Mouse (Mus musculus) myocyte (in vitro differentiated cells): ENCODE results near the gene 4930550C14Rik. TPM values are rescaled to one million over a fixed set of nuclear protein-coding genes. Genes with fewer than 3 reads are reported as not detected.

ENCODE experiments used
- H3K27me3 ChIP-seq: one replicate; pipeline ENCODE4 v1.6.1; 2011; ENCODE audit not compliant: control insufficient read depth, insufficient read depth, insufficient read length
- H3K36me3 ChIP-seq: one replicate; pipeline ENCODE4 v1.6.1; 2011; ENCODE audit not compliant: control insufficient read depth, insufficient read depth
- H3K4me2 ChIP-seq: one replicate; pipeline ENCODE4 v1.6.1; 2011; ENCODE audit warnings: low read depth, control low read depth
- H3K4me3 ChIP-seq: one replicate; pipeline ENCODE4 v1.5.1; 2011; ENCODE audit warnings: mild to moderate bottlenecking, control low read depth, moderate library complexity
- H3K79me2 ChIP-seq: one replicate; pipeline ENCODE4 v1.6.1; 2011; ENCODE audit not compliant: control insufficient read depth, insufficient read depth
- H3ac ChIP-seq: one replicate; pipeline ENCODE4 v1.6.1; 2011; ENCODE audit not compliant: control insufficient read depth, insufficient read length
- CEBPB ChIP-seq: IDR thresholded peaks from 2 replicates; pipeline ENCODE4 v1.6.1; 2011; ENCODE audit warnings: mild to moderate bottlenecking, moderate library complexity; ENCODE audit not compliant: poor library complexity, insufficient read depth, severe bottlenecking
- E2F4 ChIP-seq: IDR thresholded peaks from one replicate; pipeline ENCODE4 v1.6.1; 2011; ENCODE audit warnings: mild to moderate bottlenecking, control low read depth, moderate library complexity; ENCODE audit not compliant: insufficient read depth
- MAX ChIP-seq: IDR thresholded peaks from one replicate; pipeline ENCODE4 v1.6.1; 2011; ENCODE audit warnings: low read depth, mild to moderate bottlenecking, control low read depth
- MYOD1 ChIP-seq, 3 experiments: IDR thresholded peaks; one replicate each; pipeline ENCODE4 v1.6.1; 2011; ENCODE audit warnings: control low read depth in 2 of 3, low read depth in 2 of 3, mild to moderate bottlenecking in 2 of 3, moderate library complexity in 1 of 3; ENCODE audit not compliant: insufficient read length in 2 of 3, control insufficient read depth in 1 of 3
- MYOG ChIP-seq, 3 experiments: IDR thresholded peaks; one replicate each; pipeline ENCODE4 v1.6.1; 2011; ENCODE audit warnings: control low read depth in 2 of 3, low read depth in 2 of 3, mild to moderate bottlenecking in 2 of 3; ENCODE audit not compliant: insufficient read length in 2 of 3, control insufficient read depth in 1 of 3, insufficient read depth in 1 of 3
- POLR2A ChIP-seq: IDR thresholded peaks from one replicate; pipeline ENCODE4 v1.6.1; 2011; ENCODE audit warnings: low read depth, mild to moderate bottlenecking, control low read depth, moderate library complexity; ENCODE audit not compliant: insufficient read length
- POLR2AphosphoS2 ChIP-seq: IDR thresholded peaks from one replicate; pipeline ENCODE4 v1.6.1; 2011; ENCODE audit warnings: low read depth, control low read depth; ENCODE audit not compliant: insufficient read length
- REST ChIP-seq: IDR thresholded peaks from one replicate; pipeline ENCODE4 v1.6.1; 2011; ENCODE audit warnings: mild to moderate bottlenecking, control low read depth, moderate library complexity; ENCODE audit not compliant: insufficient read depth, insufficient read length
- SRF ChIP-seq: IDR thresholded peaks from one replicate; pipeline ENCODE4 v1.6.1; 2011; ENCODE audit warnings: low read depth; ENCODE audit not compliant: control insufficient read depth, insufficient read length
- TCF12 ChIP-seq: IDR thresholded peaks from one replicate; pipeline ENCODE4 v1.6.1; 2011; ENCODE audit warnings: mild to moderate bottlenecking, control low read depth; ENCODE audit not compliant: poor library complexity, insufficient read depth, severe bottlenecking
- TCF3 ChIP-seq: IDR thresholded peaks from one replicate; pipeline ENCODE4 v1.6.1; 2011; ENCODE audit warnings: low read depth, control low read depth; ENCODE audit not compliant: insufficient read length
- USF1 ChIP-seq: IDR thresholded peaks from one replicate; pipeline ENCODE4 v1.6.1; 2011; ENCODE audit warnings: low read depth, mild to moderate bottlenecking, control low read depth, moderate library complexity
- polyA plus RNA-seq: library from polyadenylated mRNA; unstranded; fragments of >200 nt; fragmentation: generic; extraction: Trizol; gene quantifications from one replicate; pipeline ENCODE4 v1.2.1, GENCODE M21; 2012; ENCODE audit warnings: missing spikeins

The 4930550C14Rik gene
- polyA plus RNA-seq, 1 experiment: 0.59 TPM

GRCm38 (mm10) chr9:53427638-53428037, 25.5 kb downstream of the 4930550C14Rik start:
- TF ChIP-seq MYOG (IDR thresholded peaks at IDR 0.05; ENCODE audit: control insufficient read depth in 1 of 3, insufficient read depth in 1 of 3, insufficient read length in 2 of 3, low read depth in 2 of 3) (peak in 2 of 3 experiments; percentile 77 to 86), MYOD1 (IDR thresholded peaks at IDR 0.05; ENCODE audit: control insufficient read depth in 1 of 3, insufficient read length in 2 of 3, low read depth in 2 of 3) (peak in 2 of 3 experiments; percentile 38 to 86), TCF12 (peak; percentile 50), POLR2A (no peak), USF1 (no peak), TCF3 (peak; percentile 3), CEBPB (peak; percentile 85)
- no peaks in the 10 kb centered on the region for H3K27me3 ChIP-seq
- no peak overlapping the region for H3ac ChIP-seq
- H3K4me3 ChIP-seq: no peak overlapping the region
- H3K36me3 ChIP-seq: no peaks in the 10 kb centered on the region
- no peaks in the 10 kb centered on the region for H3K79me2 ChIP-seq
- peak overlapping the region; percentile 50 for H3K4me2 ChIP-seq

GRCm38 (mm10) chr9:53435830-53436570, 33.9 kb downstream of the 4930550C14Rik start:
- no peak for TF ChIP-seq MYOD1 (IDR thresholded peaks at IDR 0.05; ENCODE audit: control insufficient read depth in 1 of 3, insufficient read length in 2 of 3, low read depth in 2 of 3)
- no peak for TF ChIP-seq TCF12
- no peak for TF ChIP-seq MYOG (IDR thresholded peaks at IDR 0.05; ENCODE audit: control insufficient read depth in 1 of 3, insufficient read depth in 1 of 3, insufficient read length in 2 of 3, low read depth in 2 of 3)
- no peak for TF ChIP-seq TCF3
- no peak for TF ChIP-seq E2F4
- TF ChIP-seq REST: no peak
- TF ChIP-seq POLR2A: no peak
- no peak for TF ChIP-seq MAX
- no peak for TF ChIP-seq CEBPB
- no peak for TF ChIP-seq POLR2AphosphoS2
- no peak for TF ChIP-seq USF1
- TF ChIP-seq SRF: no peak

GRCm38 (mm10) chr9:53450609-53451008, 48.5 kb downstream of the 4930550C14Rik start:
- peaks cover 14% of the 10 kb centered on the region for H3K36me3 ChIP-seq

More at GRCm38 (mm10) chr9:53435830-53436570, 33.9 kb downstream of the 4930550C14Rik start:
- Histone ChIP-seq H3K27me3 (no peaks in the 10 kb centered on the region), H3K4me2 (no peak overlapping the region), H3K4me3 (no peak overlapping the region), H3K79me2 (no peaks in the 10 kb centered on the region), H3ac (no peak overlapping the region), H3K36me3 (peaks cover 7% of the 10 kb centered on the region)

GRCm38 (mm10) chr9:53452038-53452437, 49.9 kb downstream of the 4930550C14Rik start:
- H3K36me3 ChIP-seq: peaks cover 19% of the 10 kb centered on the region
- no peaks in the 10 kb centered on the region for H3K79me2 ChIP-seq
- TF ChIP-seq CEBPB: peak; percentile 84
- TF ChIP-seq SRF: no peak

More at GRCm38 (mm10) chr9:53450609-53451008, 48.5 kb downstream of the 4930550C14Rik start:
- H3K79me2 ChIP-seq: no peaks in the 10 kb centered on the region
- TF ChIP-seq MYOD1 (IDR thresholded peaks at IDR 0.05; ENCODE audit: control insufficient read depth in 1 of 3, insufficient read length in 2 of 3, low read depth in 2 of 3) (no peak), POLR2AphosphoS2 (no peak), MAX (no peak), SRF (no peak), REST (no peak), TCF12 (no peak), TCF3 (no peak), MYOG (IDR thresholded peaks at IDR 0.05; ENCODE audit: control insufficient read depth in 1 of 3, insufficient read depth in 1 of 3, insufficient read length in 2 of 3, low read depth in 2 of 3) (no peak), POLR2A (no peak), E2F4 (no peak)
- no peaks in the 10 kb centered on the region for H3K27me3 ChIP-seq
- H3K4me3 ChIP-seq: no peak overlapping the region
- H3K4me2 ChIP-seq: no peak overlapping the region
- no peak overlapping the region for H3ac ChIP-seq

GRCm38 (mm10) chr9:53472806-53473518, 70.8 kb downstream of the 4930550C14Rik start:
- Histone ChIP-seq H3K27me3 (no peaks in the 10 kb centered on the region), H3K4me2 (no peak overlapping the region), H3K36me3 (no peaks in the 10 kb centered on the region), H3K4me3 (no peak overlapping the region), H3K79me2 (no peaks in the 10 kb centered on the region), H3ac (no peak overlapping the region)
- TF ChIP-seq MYOG (IDR thresholded peaks at IDR 0.05; ENCODE audit: control insufficient read depth in 1 of 3, insufficient read depth in 1 of 3, insufficient read length in 2 of 3, low read depth in 2 of 3): no peak
- TF ChIP-seq TCF3: no peak

More at GRCm38 (mm10) chr9:53452038-53452437, 49.9 kb downstream of the 4930550C14Rik start:
- Histone ChIP-seq H3K4me3 (no peak overlapping the region), H3K27me3 (no peaks in the 10 kb centered on the region), H3K4me2 (no peak overlapping the region), H3ac (no peak overlapping the region)

Other genes starting within 250 kb of the 4930550C14Rik start
- 7.5 TPM for gene Ddx10, start 154.3 kb upstream of the 4930550C14Rik start, polyA plus RNA-seq
- not detected for gene Exph5, start 100.7 kb upstream of the 4930550C14Rik start, polyA plus RNA-seq
- 4.5 TPM for gene Kdelc2, start 18.3 kb upstream of the 4930550C14Rik start, polyA plus RNA-seq
- 1.6 TPM for gene Atm, start 134.4 kb downstream of the 4930550C14Rik start, polyA plus RNA-seq
- 1.8 TPM for gene Npat, start 134.7 kb downstream of the 4930550C14Rik start, polyA plus RNA-seq
- gene Acat1, start 208.1 kb downstream of the 4930550C14Rik start, polyA plus RNA-seq: 34.9 TPM